Mouse (Mus musculus) stomach, postnatal 0 days (tissue): ENCODE measurements around the gene Oxct1. TPM values are rescaled to one million over a fixed set of nuclear protein-coding genes. Genes with fewer than 3 reads are reported as not detected.

ENCODE experiments used
- ATAC-seq: fragments of 200-750 bp; cut with Nextera tagmentation; 2 replicates; pipeline ENCODE4 v1.8.0; 2017; ENCODE audit not compliant: low FRiP score, low TSS enrichment
- DNase-seq: peaks from one replicate; pipeline ENCODE4 v3.0.0-alpha.2; 2016; ENCODE audit warnings: low spot score
- H3K27ac ChIP-seq: fragments of 300-500 bp; sonication (generic); replicated peaks from 2 replicates; pipeline ENCODE4 v1.5.1; 2014; ENCODE audit warnings: mild to moderate bottlenecking, control low read depth
- H3K27me3 ChIP-seq: fragments of 300-500 bp; sonication (generic); 2 replicates; pipeline ENCODE4 v1.6.1; 2014; ENCODE audit warnings: low read length; ENCODE audit not compliant: control insufficient read depth, insufficient read depth
- H3K36me3 ChIP-seq: fragments of 300-500 bp; sonication (generic); 2 replicates; pipeline ENCODE4 v1.6.1; 2014; ENCODE audit warnings: low read length, mixed read lengths; ENCODE audit not compliant: control insufficient read depth, insufficient read depth
- H3K4me1 ChIP-seq: fragments of 300-500 bp; sonication (generic); replicated peaks from 2 replicates; pipeline ENCODE4 v1.6.1; 2014; ENCODE audit warnings: antibody characterized with exemption; ENCODE audit not compliant: control insufficient read depth, insufficient read depth
- H3K4me2 ChIP-seq: fragments of 300-500 bp; sonication (generic); replicated peaks from 2 replicates; pipeline ENCODE4 v1.6.1; 2014; ENCODE audit warnings: low read depth, mild to moderate bottlenecking, control low read depth, moderate library complexity
- H3K4me3 ChIP-seq: fragments of 300-500 bp; sonication (generic); 2 replicates; pipeline ENCODE4 v1.5.1; 2014; ENCODE audit warnings: low read depth, low read length, control low read depth
- H3K9ac ChIP-seq: fragments of 300-500 bp; sonication (generic); 2 replicates; pipeline ENCODE4 v1.6.1; 2014; ENCODE audit warnings: mild to moderate bottlenecking, low read length, control low read depth, mixed read lengths
- H3K9me3 ChIP-seq: fragments of 300-500 bp; sonication (generic); 2 replicates; pipeline ENCODE4 v1.6.1; 2016; ENCODE audit warnings: low read length; ENCODE audit not compliant: control insufficient read depth
- CTCF ChIP-seq: IDR thresholded peaks from 2 replicates; pipeline ENCODE4 v1.5.1; 2016; ENCODE audit warnings: antibody characterized with exemption, low read depth, mild to moderate bottlenecking, moderate library complexity
- EP300 ChIP-seq: optimal IDR thresholded peaks from 2 replicates; pipeline ENCODE3; 2016; ENCODE audit warnings: antibody characterized with exemption
- polyA plus RNA-seq: library from polyadenylated mRNA; unstranded; fragments of >200 nt; fragmentation: Nextera tagmentation; extraction: Ambion mirVana; gene quantifications from 2 replicates; pipeline ENCODE4 v1.2.1, GENCODE M21; 2015

Oxct1 gene
- polyA plus RNA-seq, 1 experiment from 2014 or later = 131 TPM

GRCm38 (mm10) chr15:4197913-4198312, 171.7 kb downstream of the Oxct1 start:
- Histone ChIP-seq H3K9ac (no peak overlapping the region), H3K27me3 (no peaks in the 10 kb centered on the region), H3K9me3 (no peaks in the 10 kb centered on the region), H3K4me1 (no peaks in the 10 kb centered on the region), H3K4me3 (no peak overlapping the region), H3K36me3 (no peaks in the 10 kb centered on the region), H3K27ac (no peak overlapping the region), H3K4me2 (no peak overlapping the region)
- no peak for DNase-seq
- no peak for TF ChIP-seq EP300
- no peak for TF ChIP-seq CTCF
- ATAC-seq = no peak

Other genes starting within 250 kb of the Oxct1 start
- gene Fbxo4, start 46.8 kb upstream of the Oxct1 start, polyA plus RNA-seq = 17.3 and 19.0 TPM in 2 replicates
- gene AW549877, start 30.6 kb upstream of the Oxct1 start, polyA plus RNA-seq = 10.9 and 11.5 TPM in 2 replicates